Mouse (Mus musculus) gastrocnemius, adult 2 months (tissue): ENCODE data around the gene Cst3. TPM values are rescaled to one million over a fixed set of nuclear protein-coding genes. Genes with fewer than 3 reads are reported as not detected.

Experiments used
- DNase-seq: peaks from one replicate; pipeline ENCODE4 v3.0.0; 2022
- H3K27ac ChIP-seq: fragments of 200-600 bp; 2 replicates; pipeline ENCODE4 v1.8.1; 2022; ENCODE audit warnings: mild to moderate bottlenecking
- H3K4me3 ChIP-seq: fragments of 200-600 bp; 2 replicates; pipeline ENCODE4 v1.8.1; 2022; ENCODE audit warnings: mild to moderate bottlenecking, moderate library complexity
- CTCF ChIP-seq: fragments of 200-600 bp; IDR thresholded peaks from 2 replicates; pipeline ENCODE4 v1.8.1; 2022; ENCODE audit warnings: antibody characterized with exemption, mild to moderate bottlenecking, moderate library complexity
- intact Hi-C: fragments of 180-260 bp; cut with DNase I; formaldehyde crosslinking; loops from one replicate; pipeline ENCODE4 v1.15.1; 2025
- total RNA-seq, 2 experiments: library from RNA; stranded (reverse); gene quantifications; 2 replicates each; pipeline ENCODE4 v1.2.3; 2021

The Cst3 gene
- total RNA-seq, 2 experiments from 2014 or later, result 519 to 664 TPM

- Histone ChIP-seq H3K27ac (no peak overlapping the region), H3K4me3 (no peak overlapping the region)
- intact Hi-C loops, result no loop called here
- no peak for TF ChIP-seq CTCF
- DNase-seq, result no peak
Observed at GRCm38 (mm10) chr2:148838075-148838777, 37.3 kb downstream of the Cst3 start.

- no peak for TF ChIP-seq CTCF
- H3K27ac ChIP-seq, result no peak within 1 kb of the TSS
- H3K4me3 ChIP-seq, result no peak within 1 kb of the TSS
- intact Hi-C loops, result no loop called here
- DNase-seq, result no peak
Observed at GRCm38 (mm10) chr2:148834912-148835311, 40.6 kb downstream of the Cst3 start, which contains the start of gene Cst9. Gene Cst9 (plus strand): TSS chr2:148835147.

GRCm38 (mm10) chr2:148825986-148826385 lies 49.5 kb downstream of the Cst3 start:
- H3K4me3 ChIP-seq, result no peak overlapping the region
- no peak for DNase-seq
- no peak overlapping the region for H3K27ac ChIP-seq
- no peak for TF ChIP-seq CTCF
- intact Hi-C loops, result no loop called here

Other genes starting within 250 kb of the Cst3 start
- 1 to 10 TPM; 6.6 to 7.7 TPM for gene Nxt1, start 203.1 kb downstream of the Cst3 start, total RNA-seq
- 10 to 100 TPM; 18.9 to 26.3 TPM for gene Gzf1, start 194.7 kb downstream of the Cst3 start, total RNA-seq
- gene Napb, start 143.2 kb downstream of the Cst3 start, total RNA-seq, result 1 to 10 TPM; 4.3 to 6.2 TPM
- gene Cstl1, start 125.3 kb downstream of the Cst3 start, total RNA-seq, result not detected
- not detected for gene Cst11, start 104.2 kb downstream of the Cst3 start, total RNA-seq
- gene 8030411F24Rik, start 93.7 kb downstream of the Cst3 start, total RNA-seq, result not detected
- gene Cst12, start 86.3 kb downstream of the Cst3 start, total RNA-seq, result not detected
- not detected for gene Cst8, start 76.9 kb downstream of the Cst3 start, total RNA-seq
- gene Cst13, start 55.6 kb downstream of the Cst3 start, total RNA-seq, result not detected
- not detected for gene Cst9, start 40.5 kb downstream of the Cst3 start, total RNA-seq
- gene 9230104L09Rik, start 10.7 kb downstream of the Cst3 start, total RNA-seq, result 1 to 10 TPM in 1 of 2 experiments, not detected in 1; 1.3 TPM
- not detected for gene Gm1330, start 127.6 kb upstream of the Cst3 start, total RNA-seq
- not detected for gene Gm10750, start 141.5 kb upstream of the Cst3 start, total RNA-seq